Mouse (Mus musculus): ENCODE results near the gene Mapkapk3. TPM values are rescaled to one million over a fixed set of nuclear protein-coding genes. Genes with fewer than 3 reads are reported as not detected.
"Not testable (repeated sequence)": the region's sequence is repeated elsewhere in the genome, so short reads cannot be mapped to it uniquely, and the experiment has no call there.

Gene Mapkapk3
- polyA plus RNA-seq, 1 experiment from 2014 or later: 4.9 TPM

DNA sequence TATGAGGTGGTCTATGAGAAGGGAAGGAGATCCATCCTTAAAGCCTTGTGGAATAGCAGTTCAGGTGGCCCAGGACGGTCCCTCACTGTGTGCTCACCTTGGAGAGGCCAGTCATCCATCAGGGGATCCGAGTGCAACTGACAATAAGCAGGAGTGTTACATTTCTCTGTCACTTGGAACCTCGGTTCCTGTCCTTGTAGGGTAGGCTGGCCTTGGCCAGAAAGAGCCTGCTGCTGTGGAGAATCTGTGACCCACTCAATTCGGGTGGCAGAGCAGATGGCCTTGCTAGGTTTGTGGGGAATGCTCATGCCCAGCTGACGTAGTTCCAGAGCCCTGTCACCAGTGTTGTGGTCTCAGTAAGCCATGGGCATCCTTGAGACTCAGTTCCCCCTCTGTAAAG is 19.9 kb upstream of the Mapkapk3 start:
- ATAC-seq (replicated peaks; ENCODE audit: low FRiP score): no peak
- Histone ChIP-seq H3K27ac (ENCODE audit: low read depth, low read length) (no peak overlapping the region), H3K4me2 (ENCODE audit: low read depth, low read length, severe bottlenecking) (no peak overlapping the region), H3K27me3 (ENCODE audit: control insufficient read depth, insufficient read depth, low read length) (no peaks in the 10 kb centered on the region), H3K4me1 (replicated peaks; ENCODE audit: control insufficient read depth, insufficient read depth, low read length) (no peaks in the 10 kb centered on the region), H3K36me3 (ENCODE audit: control insufficient read depth, insufficient read depth, low read length) (no peaks in the 10 kb centered on the region), H3K9ac (ENCODE audit: low read length) (no peak overlapping the region), H3K4me3 (ENCODE audit: low read depth, low read length) (no peak overlapping the region), H3K9me3 (ENCODE audit: control insufficient read depth, low read length) (no peaks in the 10 kb centered on the region)
- 76% methylated on average over 5 of the region's 5 CpGs for WGBS
- no peak for DNase-seq (ENCODE audit: low spot score)

DNA sequence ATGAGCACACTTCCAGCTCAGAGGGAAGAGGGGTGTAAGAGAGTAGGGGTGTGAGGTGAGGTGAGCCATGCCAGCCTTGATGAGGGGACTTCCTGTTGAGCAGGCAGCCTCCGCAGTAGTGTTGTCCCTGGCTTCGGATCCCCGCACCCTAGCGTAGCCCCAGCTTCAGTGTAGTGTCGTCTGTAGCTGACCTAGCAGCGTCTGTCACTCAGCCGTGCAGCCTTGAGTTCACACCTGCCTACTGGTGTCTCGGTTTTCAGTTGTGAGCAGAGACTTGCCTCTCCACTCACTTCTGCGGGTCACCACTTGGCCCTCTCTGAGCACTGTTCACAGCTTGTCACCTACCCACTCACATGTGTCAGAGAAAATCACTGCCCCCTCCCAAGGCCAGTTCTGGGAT is 19.5 kb upstream of the Mapkapk3 start:
- H3K4me3 ChIP-seq (ENCODE audit: low read depth, low read length): no peak overlapping the region
- H3K36me3 ChIP-seq (ENCODE audit: control insufficient read depth, insufficient read depth, low read length): no peaks in the 10 kb centered on the region
- no peaks in the 10 kb centered on the region for H3K27me3 ChIP-seq (ENCODE audit: control insufficient read depth, insufficient read depth, low read length)
- 87% methylated on average over 9 of the region's 9 CpGs for WGBS
- H3K9ac ChIP-seq (ENCODE audit: low read length): no peak overlapping the region
- no peaks in the 10 kb centered on the region for H3K4me1 ChIP-seq (replicated peaks; ENCODE audit: control insufficient read depth, insufficient read depth, low read length)
- ATAC-seq (replicated peaks; ENCODE audit: low FRiP score) (no peak), DNase-seq (ENCODE audit: low spot score) (no peak)
- H3K9me3 ChIP-seq (ENCODE audit: control insufficient read depth, low read length): no peaks in the 10 kb centered on the region
- no peak overlapping the region for H3K27ac ChIP-seq (ENCODE audit: low read depth, low read length)
- H3K4me2 ChIP-seq (ENCODE audit: low read depth, low read length, severe bottlenecking): no peak overlapping the region

DNA sequence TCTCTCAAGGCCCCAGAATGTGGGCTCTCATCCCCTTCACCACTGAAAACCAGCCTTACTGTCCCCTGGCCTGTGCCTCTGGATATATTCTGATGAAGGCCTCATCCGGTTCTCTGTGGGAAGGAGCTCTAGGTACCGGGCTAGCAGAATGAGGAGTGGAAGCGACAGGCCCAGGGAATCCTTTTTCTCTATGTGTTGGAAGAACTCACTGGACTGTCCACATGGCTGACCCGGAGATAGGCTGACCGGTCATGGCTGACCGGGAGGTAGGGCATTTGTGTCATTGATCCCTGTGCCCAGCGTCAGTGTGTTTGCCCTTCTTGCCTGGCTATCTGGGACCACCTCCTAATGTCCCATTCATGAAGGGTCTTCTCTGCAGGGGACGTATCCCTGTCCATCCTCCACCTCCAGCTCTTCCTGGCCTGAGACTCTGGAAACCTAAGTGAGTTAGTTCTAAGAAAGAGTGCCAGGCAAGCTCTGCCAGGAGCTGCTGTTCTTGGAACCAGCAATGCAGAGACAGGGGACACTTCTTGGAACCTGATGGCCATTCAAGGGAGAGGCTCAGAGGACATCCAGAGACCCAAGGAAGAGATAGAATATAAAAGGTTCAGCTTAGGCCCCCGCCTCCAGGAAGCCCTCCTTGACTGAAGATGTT is 18.8 kb upstream of the Mapkapk3 start:
- Histone ChIP-seq H3K4me1 (replicated peaks; ENCODE audit: control insufficient read depth, insufficient read depth, low read length) (no peaks in the 10 kb centered on the region), H3K36me3 (ENCODE audit: control insufficient read depth, insufficient read depth, low read length) (no peaks in the 10 kb centered on the region), H3K9me3 (ENCODE audit: control insufficient read depth, low read length) (no peaks in the 10 kb centered on the region), H3K27ac (ENCODE audit: low read depth, low read length) (no peak overlapping the region), H3K27me3 (ENCODE audit: control insufficient read depth, insufficient read depth, low read length) (no peaks in the 10 kb centered on the region), H3K4me2 (ENCODE audit: low read depth, low read length, severe bottlenecking) (no peak overlapping the region), H3K4me3 (ENCODE audit: low read depth, low read length) (no peak overlapping the region), H3K9ac (ENCODE audit: low read length) (no peak overlapping the region)
- 89% methylated on average over 9 of the region's 9 CpGs for whole genome bisulfite sequencing
- ATAC-seq (replicated peaks; ENCODE audit: low FRiP score) (no peak), DNase-seq (ENCODE audit: low spot score) (no peak)

DNA sequence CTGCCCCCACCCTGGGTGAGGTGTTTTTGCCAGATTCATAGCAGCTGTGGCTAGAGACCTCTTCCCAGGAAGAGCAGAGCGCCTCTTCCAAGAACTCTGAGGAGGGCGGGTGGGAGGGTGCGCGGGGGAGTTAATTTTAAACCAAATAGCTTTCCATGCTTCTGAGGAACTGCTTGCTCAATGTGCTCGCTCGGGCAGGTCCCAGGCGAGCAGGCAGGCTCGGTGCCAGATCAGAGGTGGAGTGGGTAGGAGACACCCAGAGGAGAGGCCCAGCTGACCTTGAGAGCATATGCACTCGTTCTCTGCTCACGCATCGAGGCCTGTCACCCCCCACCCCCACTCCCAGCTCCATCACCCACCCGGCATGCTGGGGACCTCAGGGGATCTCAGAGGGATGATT is 18.2 kb upstream of the Mapkapk3 start:
- no peak overlapping the region for H3K4me2 ChIP-seq (ENCODE audit: low read depth, low read length, severe bottlenecking)
- no peaks in the 10 kb centered on the region for H3K9me3 ChIP-seq (ENCODE audit: control insufficient read depth, low read length)
- no peak for ATAC-seq (replicated peaks; ENCODE audit: low FRiP score)
- H3K27me3 ChIP-seq (ENCODE audit: control insufficient read depth, insufficient read depth, low read length): no peaks in the 10 kb centered on the region
- H3K27ac ChIP-seq (ENCODE audit: low read depth, low read length): no peak overlapping the region
- no peak overlapping the region for H3K9ac ChIP-seq (ENCODE audit: low read length)
- no peak overlapping the region for H3K4me3 ChIP-seq (ENCODE audit: low read depth, low read length)
- 89% methylated on average over 12 of the region's 12 CpGs for WGBS
- no peaks in the 10 kb centered on the region for H3K36me3 ChIP-seq (ENCODE audit: control insufficient read depth, insufficient read depth, low read length)
- no peak for DNase-seq (ENCODE audit: low spot score)
- no peaks in the 10 kb centered on the region for H3K4me1 ChIP-seq (replicated peaks; ENCODE audit: control insufficient read depth, insufficient read depth, low read length)

- no peaks in the 10 kb centered on the region for H3K9me3 ChIP-seq (ENCODE audit: control insufficient read depth, low read length)
- ATAC-seq (replicated peaks; ENCODE audit: low FRiP score) (no peak), DNase-seq (ENCODE audit: low spot score) (no peak)
- H3K4me1 ChIP-seq (replicated peaks; ENCODE audit: control insufficient read depth, insufficient read depth, low read length): no peaks in the 10 kb centered on the region
- H3K9ac ChIP-seq (ENCODE audit: low read length): no peak overlapping the region
- no peaks in the 10 kb centered on the region for H3K36me3 ChIP-seq (ENCODE audit: control insufficient read depth, insufficient read depth, low read length)
- H3K4me3 ChIP-seq (ENCODE audit: low read depth, low read length): no peak overlapping the region
- no peak overlapping the region for H3K4me2 ChIP-seq (ENCODE audit: low read depth, low read length, severe bottlenecking)
- H3K27ac ChIP-seq (ENCODE audit: low read depth, low read length): no peak overlapping the region
- 90% methylated on average over 11 of the region's 11 CpGs for WGBS
- H3K27me3 ChIP-seq (ENCODE audit: control insufficient read depth, insufficient read depth, low read length): no peaks in the 10 kb centered on the region
Measured at GRCm38 (mm10) chr9:107307099-107307872, 17.6 kb upstream of the Mapkapk3 start.

- H3K27me3 ChIP-seq (ENCODE audit: control insufficient read depth, insufficient read depth, low read length); DNase-seq (ENCODE audit: low spot score); ATAC-seq (replicated peaks; ENCODE audit: low FRiP score); H3K4me3 ChIP-seq (ENCODE audit: low read depth, low read length); H3K4me2 ChIP-seq (ENCODE audit: low read depth, low read length, severe bottlenecking); H3K4me1 ChIP-seq (replicated peaks; ENCODE audit: control insufficient read depth, insufficient read depth, low read length); H3K9me3 ChIP-seq (ENCODE audit: control insufficient read depth, low read length); H3K27ac ChIP-seq (ENCODE audit: low read depth, low read length); H3K9ac ChIP-seq (ENCODE audit: low read length); H3K36me3 ChIP-seq (ENCODE audit: control insufficient read depth, insufficient read depth, low read length): not testable (repeated sequence)
- WGBS: 93% methylated on average over 1 of the region's 1 CpGs
Measured at GRCm38 (mm10) chr9:107306673-107307072, 17.0 kb upstream of the Mapkapk3 start.

DNA sequence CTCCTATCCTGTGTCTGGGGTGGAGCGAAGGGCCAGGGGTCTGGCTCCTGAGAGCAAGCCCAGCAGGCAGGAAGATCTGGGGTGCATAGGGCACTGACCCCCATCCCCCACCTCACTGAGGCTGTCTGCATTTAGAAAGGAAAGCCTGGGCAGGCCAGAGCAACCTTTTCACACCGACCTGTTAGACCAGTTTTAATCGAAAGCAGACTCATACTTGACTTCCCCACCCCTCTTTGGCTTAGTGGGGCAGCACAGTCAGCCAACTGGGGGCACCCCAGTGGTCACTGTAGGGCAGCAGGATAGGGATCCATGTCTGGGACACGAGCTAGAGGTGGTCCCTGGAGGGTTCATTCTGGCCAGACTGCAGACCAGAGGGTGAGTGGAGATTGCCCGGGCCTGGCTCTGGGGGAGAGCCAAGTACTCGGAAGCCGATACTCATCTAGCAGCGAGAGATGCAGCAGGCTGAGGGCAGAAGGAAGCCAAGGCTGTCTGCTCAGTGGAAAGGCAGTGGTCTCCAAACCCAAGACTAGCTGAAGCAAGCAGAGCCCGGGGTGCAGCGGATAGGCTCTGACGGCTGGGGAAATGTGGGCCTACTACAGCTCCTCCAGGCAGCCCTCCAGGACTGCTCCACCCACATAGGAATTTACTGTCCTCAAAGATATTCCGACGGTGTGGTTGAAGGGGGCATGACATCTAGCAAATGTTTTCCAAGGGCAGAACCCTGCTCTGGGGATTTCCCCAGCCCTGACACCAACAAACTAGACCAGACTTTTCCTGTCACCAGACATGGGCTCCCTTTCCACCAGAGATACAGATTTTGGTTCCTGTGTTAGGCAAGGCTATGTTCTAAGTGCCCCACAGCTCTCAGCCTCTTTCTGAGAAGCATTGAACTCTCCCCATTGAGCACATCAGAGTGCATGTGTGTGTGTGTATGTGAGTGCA is 16.2 kb upstream of the Mapkapk3 start:
- ATAC-seq (replicated peaks; ENCODE audit: low FRiP score): no peak
- DNase-seq (ENCODE audit: low spot score): no peak
- Histone ChIP-seq H3K4me2 (ENCODE audit: low read depth, low read length, severe bottlenecking) (no peak overlapping the region), H3K4me1 (replicated peaks; ENCODE audit: control insufficient read depth, insufficient read depth, low read length) (no peaks in the 10 kb centered on the region), H3K9me3 (ENCODE audit: control insufficient read depth, low read length) (no peaks in the 10 kb centered on the region), H3K4me3 (ENCODE audit: low read depth, low read length) (no peak overlapping the region), H3K9ac (ENCODE audit: low read length) (no peak overlapping the region), H3K27ac (ENCODE audit: low read depth, low read length) (no peak overlapping the region), H3K36me3 (ENCODE audit: control insufficient read depth, insufficient read depth, low read length) (no peaks in the 10 kb centered on the region), H3K27me3 (ENCODE audit: control insufficient read depth, insufficient read depth, low read length) (no peaks in the 10 kb centered on the region)
- 71% methylated on average over 13 of the region's 13 CpGs for WGBS

DNA sequence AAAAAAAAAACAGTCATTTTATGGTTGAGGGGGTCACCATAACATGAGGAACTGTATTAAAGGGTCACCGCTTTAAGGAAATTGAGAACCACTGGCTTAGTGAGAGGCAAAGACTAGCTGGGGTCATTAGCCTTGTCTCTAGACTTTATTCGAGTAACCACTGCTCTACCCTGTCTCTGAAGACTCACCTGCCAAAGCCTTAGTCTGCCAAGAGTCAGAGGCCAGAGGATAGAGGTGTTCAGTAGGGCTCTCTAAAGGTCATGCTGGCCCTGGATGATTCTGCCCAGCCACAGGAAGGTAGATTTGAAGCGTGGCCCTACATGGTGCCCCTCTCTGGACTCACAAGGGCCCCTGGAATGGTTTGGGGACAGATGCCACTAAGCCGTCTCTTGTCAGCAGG is 15.3 kb upstream of the Mapkapk3 start:
- Histone ChIP-seq H3K9me3 (ENCODE audit: control insufficient read depth, low read length) (no peaks in the 10 kb centered on the region), H3K4me3 (ENCODE audit: low read depth, low read length) (no peak overlapping the region), H3K36me3 (ENCODE audit: control insufficient read depth, insufficient read depth, low read length) (no peaks in the 10 kb centered on the region), H3K27me3 (ENCODE audit: control insufficient read depth, insufficient read depth, low read length) (no peaks in the 10 kb centered on the region), H3K27ac (ENCODE audit: low read depth, low read length) (no peak overlapping the region), H3K9ac (ENCODE audit: low read length) (no peak overlapping the region), H3K4me2 (ENCODE audit: low read depth, low read length, severe bottlenecking) (no peak overlapping the region), H3K4me1 (replicated peaks; ENCODE audit: control insufficient read depth, insufficient read depth, low read length) (no peaks in the 10 kb centered on the region)
- WGBS: 82% methylated on average over 4 of the region's 4 CpGs
- no peak for ATAC-seq (replicated peaks; ENCODE audit: low FRiP score)
- DNase-seq (ENCODE audit: low spot score): no peak
